Mouse (Mus musculus) liver, embryonic 14.5 days (tissue): ENCODE results near the gene Creg1. TPM values are rescaled to one million over a fixed set of nuclear protein-coding genes. Genes with fewer than 3 reads are reported as not detected.

Experiments used
- ATAC-seq: fragments of 200-750 bp; cut with Nextera tagmentation; 2 replicates; pipeline ENCODE4 v1.8.0; 2017; ENCODE audit warnings: moderate number of reproducible peaks, mild to moderate bottlenecking, moderate library complexity; ENCODE audit not compliant: insufficient read depth
- DNase-seq, 3 experiments: peaks; one replicate each; pipeline ENCODE4 v3.0.0-alpha.2; 2012 to 2013; ENCODE audit warnings: low read depth in 3 of 3, low spot score in 3 of 3
- H3K27ac ChIP-seq: fragments of 300-500 bp; sonication (generic); 2 replicates; pipeline ENCODE4 v1.5.1; 2014; ENCODE audit warnings: moderate library complexity, mild to moderate bottlenecking, control low read depth, inconsistent platforms
- H3K27me3 ChIP-seq: fragments of 300-500 bp; sonication (generic); 2 replicates; pipeline ENCODE4 v1.6.1; 2014; ENCODE audit warnings: mild to moderate bottlenecking, low read length, moderate library complexity; ENCODE audit not compliant: control insufficient read depth, insufficient read depth
- H3K36me3 ChIP-seq: fragments of 300-500 bp; sonication (generic); replicated peaks from 2 replicates; pipeline ENCODE4 v1.6.1; 2014; ENCODE audit warnings: low read depth; ENCODE audit not compliant: control insufficient read depth, insufficient read depth
- H3K4me1 ChIP-seq, 2 experiments: fragments of 200-500 bp in 1 of 2; fragments of 300-500 bp in 1 of 2; sonication (generic) in 1 of 2; replicated peaks; 2 replicates each; pipeline ENCODE4 v1.6.1; 2012 to 2014; ENCODE audit warnings: antibody characterized with exemption in 1 of 2, inconsistent platforms in 1 of 2, low read length in 1 of 2; ENCODE audit not compliant: control insufficient read depth in 2 of 2, insufficient read depth in 2 of 2
- H3K4me2 ChIP-seq: fragments of 300-500 bp; sonication (generic); 2 replicates; pipeline ENCODE4 v1.6.1; 2014; ENCODE audit warnings: low read depth, mild to moderate bottlenecking, control low read depth, moderate library complexity
- H3K4me3 ChIP-seq, 2 experiments: fragments of 200-500 bp in 1 of 2; fragments of 300-500 bp in 1 of 2; sonication (generic) in 1 of 2; 2 replicates each; pipeline ENCODE4 v1.5.1; 2012 to 2014; ENCODE audit warnings: low read depth in 2 of 2, low read length in 2 of 2, mild to moderate bottlenecking in 2 of 2, control low read depth in 1 of 2, inconsistent platforms in 1 of 2, moderate library complexity in 1 of 2; ENCODE audit not compliant: insufficient read depth in 1 of 2
- H3K9ac ChIP-seq: fragments of 300-500 bp; sonication (generic); replicated peaks from 2 replicates; pipeline ENCODE4 v1.6.1; 2014; ENCODE audit warnings: mild to moderate bottlenecking, control low read depth, moderate library complexity
- H3K9me3 ChIP-seq: fragments of 300-500 bp; sonication (generic); 2 replicates; pipeline ENCODE4 v1.6.1; 2016; ENCODE audit warnings: low read length, mixed read lengths; ENCODE audit not compliant: control insufficient read depth
- CTCF ChIP-seq: IDR thresholded peaks from 2 replicates; pipeline ENCODE4 v1.5.1; 2016; ENCODE audit warnings: antibody characterized with exemption, low read depth, control low read depth
- EP300 ChIP-seq: IDR thresholded peaks from 2 replicates; pipeline ENCODE4 v1.6.1; 2016; ENCODE audit warnings: antibody characterized with exemption, low read depth
- WGBS: fragments of 180-500 bp; shearing (Covaris S2); extraction: QIAGEN DNeasy Blood & Tissue Kit; methylation state at CpG from one replicate; pipeline ENCODE4 v1.1.7; 2014; ENCODE audit not compliant: insufficient replicate concordance; 5-methylcytosine and 5-hydroxymethylcytosine counted together
- polyA plus RNA-seq, 2 experiments: library from polyadenylated mRNA; depleted of rRNA in 1 of 2; stranded (reverse) in 1 of 2; unstranded in 1 of 2; fragments of >200 nt; fragmentation: Nextera tagmentation in 1 of 2; extraction: Ambion mirVana in 1 of 2; gene quantifications; 2 replicates each; pipeline versions ENCODE4 v1.2.1 to v1.2.3; 2012 to 2014

Creg1 gene
- polyA plus RNA-seq, 2 experiments = 106 to 369 TPM

DNA sequence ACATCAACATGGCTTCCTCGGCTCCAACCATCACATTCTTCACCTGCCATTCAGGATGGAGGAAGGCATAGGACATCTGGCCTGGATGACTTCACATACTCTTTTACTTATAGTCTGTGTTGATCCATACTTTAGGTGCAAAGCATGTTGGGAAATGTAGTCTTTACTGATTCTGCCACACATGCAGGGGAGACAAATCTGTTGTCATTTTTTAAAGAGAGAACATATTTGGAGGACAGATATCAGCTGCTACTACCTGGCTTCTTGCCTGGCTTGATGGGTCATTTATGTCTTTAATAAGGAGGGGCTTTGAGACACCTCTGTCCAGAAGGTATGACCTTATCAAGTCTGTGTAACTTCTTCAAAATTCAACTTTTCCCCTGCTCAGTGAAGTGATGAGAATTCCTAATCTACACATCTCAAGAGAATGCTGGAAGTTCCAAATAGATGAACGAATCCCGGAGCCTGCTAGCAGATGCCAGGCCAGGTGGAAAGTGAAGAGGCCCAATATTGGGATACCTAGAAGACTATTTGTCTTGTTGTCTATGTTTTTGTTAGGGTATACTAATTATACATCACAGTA, 35.4 kb upstream of the Creg1 start:
- DNase-seq (no peak), ATAC-seq (no peak)
- Histone ChIP-seq H3K4me1 (no peaks in the 10 kb centered on the region; a peak in 1 of 4 replicates), H3K4me3 (no peak overlapping the region), H3K9ac (no peak overlapping the region), H3K27me3 (no peaks in the 10 kb centered on the region), H3K27ac (no peak overlapping the region), H3K36me3 (no peaks in the 10 kb centered on the region), H3K9me3 (no peaks in the 10 kb centered on the region), H3K4me2 (no peak overlapping the region)
- TF ChIP-seq EP300 = no peak
- 54% methylated on average over 3 of the region's 3 CpGs for WGBS

DNA sequence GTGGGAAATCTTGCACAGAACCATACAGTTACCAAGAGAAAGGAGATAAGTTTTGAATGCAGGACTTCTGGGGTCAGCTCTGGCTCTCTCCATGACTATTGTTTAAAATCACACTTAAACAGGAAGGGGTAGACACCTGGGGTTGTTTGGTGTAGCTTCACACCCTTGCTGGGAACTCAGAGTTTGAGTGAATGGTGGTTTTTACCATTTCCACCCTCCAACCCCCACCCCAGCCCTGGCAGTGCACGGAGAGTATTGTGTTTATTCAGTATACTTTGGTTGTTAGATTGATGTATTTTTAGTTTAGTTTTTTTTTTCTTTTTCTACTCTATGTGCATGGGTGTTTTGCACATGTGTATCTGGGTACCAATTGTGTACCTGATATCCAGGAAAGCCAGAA, 33.4 kb upstream of the Creg1 start:
- H3K9ac ChIP-seq = no peak overlapping the region
- 12% methylated on average over 1 of the region's 1 CpGs for WGBS
- H3K4me2 ChIP-seq = no peak overlapping the region
- no peaks in the 10 kb centered on the region for H3K9me3 ChIP-seq
- ATAC-seq (no peak), DNase-seq (no peak)
- no peak overlapping the region for H3K27ac ChIP-seq
- H3K4me3 ChIP-seq = no peak overlapping the region
- TF ChIP-seq CTCF (no peak), EP300 (no peak)
- no peaks in the 10 kb centered on the region for H3K36me3 ChIP-seq
- H3K4me1 ChIP-seq = no peaks in the 10 kb centered on the region; a peak in 1 of 4 replicates
- no peaks in the 10 kb centered on the region for H3K27me3 ChIP-seq

DNA sequence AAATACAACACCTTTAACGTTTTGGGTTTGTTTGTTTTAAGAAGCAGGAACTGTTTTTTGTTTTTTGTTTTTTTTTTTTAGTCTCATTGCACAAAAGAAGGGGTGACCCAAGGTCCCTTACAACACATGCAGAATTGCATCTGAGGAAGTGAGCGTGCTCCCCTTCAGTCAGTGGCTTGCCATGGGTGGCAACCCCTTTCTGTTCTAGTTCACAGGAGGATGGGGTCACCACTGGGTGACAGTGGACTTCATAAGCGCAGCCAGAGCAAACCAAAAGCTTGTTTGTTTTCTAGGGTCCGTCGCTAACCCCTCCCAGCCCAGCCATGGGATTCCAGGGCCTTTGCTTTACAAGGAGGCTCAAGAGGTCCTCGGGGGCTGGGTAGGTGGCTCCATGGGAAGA, 32.0 kb upstream of the Creg1 start:
- Histone ChIP-seq H3K4me3 (no peak overlapping the region), H3K9ac (no peak overlapping the region), H3K4me1 (peaks cover 0 to 6% of the 10 kb centered on the region in 2 experiments; a peak in 2 of 4 replicates), H3K36me3 (no peaks in the 10 kb centered on the region), H3K27ac (no peak overlapping the region), H3K4me2 (no peak overlapping the region), H3K27me3 (no peaks in the 10 kb centered on the region; the same call in 1 of the 2 replicates), H3K9me3 (no peaks in the 10 kb centered on the region)
- DNase-seq (no peak), ATAC-seq (no peak)
- WGBS = 57% methylated on average over 6 of the region's 6 CpGs
- TF ChIP-seq EP300 (no peak), CTCF (no peak)

DNA sequence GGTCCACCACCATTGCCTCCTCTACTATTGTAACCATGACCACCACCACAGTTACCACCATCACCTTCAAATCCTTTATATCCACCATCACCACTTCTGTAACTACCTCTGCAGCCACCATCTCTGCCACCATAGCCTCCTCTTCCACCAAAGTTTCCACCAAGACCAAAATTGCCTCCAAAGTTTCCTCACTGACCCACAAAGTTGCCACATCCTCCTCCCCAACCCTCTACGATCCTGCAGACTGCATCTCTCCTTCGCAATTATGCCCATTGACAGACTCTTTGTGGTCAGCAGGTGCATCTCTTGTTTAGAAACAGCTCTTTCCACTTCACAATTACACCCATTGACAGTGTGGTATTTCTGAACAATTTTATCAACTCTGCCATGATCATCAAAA, 28.7 kb upstream of the Creg1 start:
- Histone ChIP-seq H3K36me3 (no peaks in the 10 kb centered on the region), H3K27ac (no peak overlapping the region), H3K4me1 (peaks cover 0 to 7% of the 10 kb centered on the region in 2 experiments; a peak in 2 of 4 replicates), H3K4me2 (no peak overlapping the region), H3K4me3 (no peak overlapping the region), H3K9me3 (no peaks in the 10 kb centered on the region), H3K27me3 (no peaks in the 10 kb centered on the region; the same call in 1 of the 2 replicates), H3K9ac (no peak overlapping the region)
- ATAC-seq (no peak), DNase-seq (no peak)
- 65% methylated on average over 2 of the region's 2 CpGs for WGBS
- TF ChIP-seq EP300 (no peak), CTCF (no peak)

DNA sequence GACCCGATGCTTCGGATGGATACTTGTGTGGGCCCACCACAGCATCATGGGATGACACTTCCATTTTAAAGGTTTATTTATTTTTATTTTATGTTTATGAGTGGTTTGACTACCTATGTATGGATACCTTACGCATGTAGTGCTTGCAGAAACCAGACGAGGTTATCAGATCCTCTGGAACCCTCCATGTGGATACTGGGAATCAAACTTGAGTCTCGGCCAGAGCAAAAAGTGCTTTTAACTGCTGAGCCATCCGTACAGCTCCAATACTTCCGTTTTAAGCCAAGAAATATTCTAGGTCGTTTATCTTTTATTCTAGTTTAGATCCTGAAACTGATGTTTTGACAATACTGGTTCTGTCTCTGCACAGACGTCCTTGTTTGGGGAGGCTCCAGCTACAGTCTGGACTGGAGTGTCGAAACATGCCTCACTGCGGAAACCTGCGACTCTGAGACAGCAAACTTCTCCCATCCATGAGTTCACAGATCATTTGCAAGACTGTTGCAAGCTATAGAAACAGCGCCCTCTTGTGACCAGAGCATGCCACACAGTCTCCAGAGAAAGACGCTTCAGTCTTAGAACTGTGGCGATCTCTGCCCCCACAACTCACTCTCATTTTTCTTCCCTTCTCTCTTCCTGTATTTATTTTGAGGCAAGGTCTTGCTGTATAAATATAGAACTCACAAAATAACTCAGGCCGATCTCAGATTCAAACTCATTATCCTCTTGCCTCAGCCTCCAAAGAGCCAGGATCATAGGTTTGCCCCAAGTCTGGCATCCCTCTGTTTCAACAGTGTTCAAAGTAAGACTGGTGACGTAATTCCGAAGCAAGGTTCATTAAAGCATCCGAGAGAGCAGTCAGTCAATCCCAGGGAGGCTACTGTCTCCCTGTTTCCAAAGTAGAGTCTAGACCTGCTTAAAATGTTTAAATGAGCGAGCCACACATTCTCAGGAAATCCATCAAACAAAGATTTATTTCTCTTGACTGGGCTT, 27.4 kb upstream of the Creg1 start:
- TF ChIP-seq EP300 (no peak), CTCF (peak; percentile 94)
- 26% methylated on average over 20 of the region's 20 CpGs for WGBS
- Histone ChIP-seq H3K36me3 (no peaks in the 10 kb centered on the region), H3K9ac (no peak overlapping the region), H3K4me3 (0 out of 4 replicates have a peak overlapping the region, but pooled peaks of 1 of the 2 experiments have one; percentile 2), H3K27ac (no peak overlapping the region), H3K4me1 (peaks cover 0 to 7% of the 10 kb centered on the region in 2 experiments; a peak in 2 of 4 replicates), H3K9me3 (no peaks in the 10 kb centered on the region), H3K27me3 (no peaks in the 10 kb centered on the region; the same call in 1 of the 2 replicates), H3K4me2 (peak overlapping the region; percentile 11; the same call in 1 of the 2 replicates)
- ATAC-seq = peak; percentile 61
- peak; percentile 59 to 67 (median 64) for DNase-seq
